Mouse (Mus musculus): ENCODE data around the gene Tvp23a.

Gene Tvp23a

GRCm38 (mm10) chr16:10447264-10447594 is at the start of gene Tvp23a:
Gene Tvp23a, minus strand, starts transcription at chr16:10447362.
- in situ Hi-C loops (cut with MboI), result no loop called here

DNA sequence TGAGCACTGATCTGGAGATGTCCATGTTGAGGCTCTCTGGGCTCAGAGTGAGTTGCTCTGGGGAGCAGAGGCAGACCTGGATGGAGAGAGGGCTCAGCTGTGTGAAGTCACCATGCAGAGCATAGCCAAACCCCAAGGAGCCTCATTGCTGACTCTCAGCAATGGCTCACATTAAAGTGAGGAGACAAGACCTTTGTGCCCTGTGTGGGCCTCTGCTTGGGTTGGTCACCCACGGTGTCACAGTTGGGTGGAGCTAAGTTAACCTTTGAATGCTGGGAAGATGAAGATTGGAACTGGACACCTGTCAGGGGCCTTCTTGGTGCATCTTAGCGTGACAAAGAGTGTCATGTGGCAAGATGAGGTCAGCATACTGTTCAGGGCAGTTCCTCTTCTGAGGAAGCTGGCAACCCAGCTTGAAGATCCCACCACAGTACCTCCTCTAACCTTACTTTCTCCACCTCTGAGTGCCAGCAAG is 48.7 kb upstream of the Tvp23a start:
- in situ Hi-C loops (cut with MboI), result no loop called here

- in situ Hi-C loops (cut with MboI), result no loop called here
Observed at GRCm38 (mm10) chr16:10492587-10492986, 45.4 kb upstream of the Tvp23a start.

DNA sequence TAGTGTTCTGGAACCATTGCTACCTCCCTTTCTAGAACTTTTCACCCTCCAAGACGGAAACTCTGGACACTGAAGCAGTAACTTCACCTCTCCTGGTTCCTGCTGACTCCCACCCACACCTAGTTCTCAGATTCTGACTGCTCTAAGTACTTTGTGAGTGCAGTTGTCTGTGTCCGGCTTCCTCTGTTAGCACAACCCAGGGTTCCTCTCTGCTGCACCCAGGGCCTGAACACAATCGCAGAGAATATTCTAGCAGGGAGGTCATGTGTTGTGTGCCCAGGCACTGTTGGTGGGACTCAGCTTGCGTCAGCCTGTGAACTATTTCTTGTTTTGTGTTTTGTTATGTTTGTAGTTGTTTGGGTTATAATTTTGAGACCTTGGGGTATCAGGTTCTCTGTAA is 44.6 kb upstream of the Tvp23a start:
- in situ Hi-C loops (cut with MboI), result no loop called here

- in situ Hi-C loops (cut with MboI), result no loop called here
Observed at GRCm38 (mm10) chr16:10490503-10491150, 43.5 kb upstream of the Tvp23a start.

- in situ Hi-C loops (cut with MboI), result no loop called here
Observed at GRCm38 (mm10) chr16:10489904-10490457, 42.8 kb upstream of the Tvp23a start.

- in situ Hi-C loops (cut with MboI), result no loop called here
Observed at GRCm38 (mm10) chr16:10489483-10489882, 42.3 kb upstream of the Tvp23a start.

DNA sequence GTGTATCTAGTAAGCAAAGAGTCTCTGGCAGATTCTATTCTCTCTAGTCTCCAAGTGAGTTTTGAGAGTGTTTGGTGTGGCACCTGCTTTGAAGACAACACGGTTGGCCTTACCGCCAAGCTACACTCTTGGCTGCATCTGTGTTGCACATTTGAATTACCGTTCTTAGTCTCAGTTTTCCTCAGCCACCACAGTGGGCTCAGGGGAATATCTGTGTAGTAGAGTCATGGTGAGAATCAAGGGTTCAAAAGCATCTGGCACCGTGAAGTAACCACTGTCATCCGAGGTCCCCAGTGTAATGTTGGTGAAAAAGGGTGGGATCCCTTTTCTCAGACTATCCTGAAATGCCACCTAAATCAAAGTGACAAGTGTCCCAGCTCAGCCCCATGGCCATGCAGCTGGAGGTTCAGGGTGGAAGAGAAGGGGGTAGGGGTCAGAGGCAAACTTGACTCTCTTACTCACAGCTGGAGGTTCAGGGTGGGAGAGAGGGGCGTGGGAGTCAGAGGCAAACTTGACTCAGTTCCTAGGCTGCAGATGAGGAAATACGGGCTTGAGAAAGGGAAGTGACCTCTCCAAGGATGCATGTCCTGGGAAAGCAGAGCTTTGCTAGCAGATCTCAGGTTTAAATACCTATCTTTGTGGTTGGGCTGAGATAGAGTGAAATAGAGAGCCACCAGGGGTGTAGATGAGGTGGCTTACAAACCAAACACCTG is 41.8 kb upstream of the Tvp23a start:
- in situ Hi-C loops (cut with MboI), result no loop called here

DNA sequence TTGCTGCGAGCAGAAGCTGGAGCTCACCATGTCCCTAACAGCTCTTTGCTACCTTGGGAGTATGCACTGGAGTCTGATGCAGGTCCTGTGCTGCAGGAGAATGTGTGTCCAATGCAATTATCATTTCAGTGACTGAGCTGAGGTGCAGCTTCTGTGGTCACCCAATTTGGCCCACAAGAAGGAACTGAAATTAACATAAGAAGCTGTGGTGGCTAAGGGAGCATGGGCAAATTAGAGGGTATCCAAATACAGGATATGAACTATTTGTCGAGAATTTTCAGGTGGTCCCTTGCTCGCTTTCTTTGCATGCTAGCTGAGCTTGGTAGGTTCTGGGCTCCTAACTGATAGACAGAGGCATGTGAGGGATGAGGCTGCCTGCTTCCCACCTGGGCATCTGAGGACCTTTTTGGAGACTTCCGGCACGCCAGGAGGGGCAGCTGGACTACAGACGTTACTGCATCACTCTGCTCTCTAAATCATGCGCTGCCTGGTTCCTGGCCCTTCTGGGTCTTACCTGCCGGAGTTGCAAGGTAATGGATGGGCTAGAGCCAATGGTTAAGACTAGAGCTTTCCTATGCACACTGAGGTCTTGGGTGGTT is 40.8 kb upstream of the Tvp23a start:
- in situ Hi-C loops (cut with MboI), result no loop called here

DNA sequence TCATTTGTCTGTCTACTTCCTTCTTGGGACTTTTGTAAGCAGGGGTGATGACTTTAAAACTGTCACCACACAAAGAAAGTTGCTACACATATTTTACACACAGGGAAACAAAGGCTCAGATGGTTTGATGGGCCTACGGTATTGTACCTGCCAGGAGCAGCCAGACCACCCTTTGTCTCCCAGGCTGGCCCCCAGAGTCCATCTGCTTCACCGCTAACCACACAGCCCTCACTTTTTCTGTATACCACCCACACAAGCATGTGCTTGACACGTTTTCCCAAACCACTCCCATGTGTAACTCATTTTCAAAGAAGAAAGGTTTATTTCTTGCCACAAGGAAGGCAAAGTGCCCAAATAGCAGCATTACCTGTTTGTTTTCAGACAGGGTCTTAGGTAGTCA is 39.8 kb upstream of the Tvp23a start:
- in situ Hi-C loops (cut with MboI), result no loop called here

- in situ Hi-C loops (cut with MboI), result no loop called here
Observed at GRCm38 (mm10) chr16:10482343-10482742, 35.2 kb upstream of the Tvp23a start.

DNA sequence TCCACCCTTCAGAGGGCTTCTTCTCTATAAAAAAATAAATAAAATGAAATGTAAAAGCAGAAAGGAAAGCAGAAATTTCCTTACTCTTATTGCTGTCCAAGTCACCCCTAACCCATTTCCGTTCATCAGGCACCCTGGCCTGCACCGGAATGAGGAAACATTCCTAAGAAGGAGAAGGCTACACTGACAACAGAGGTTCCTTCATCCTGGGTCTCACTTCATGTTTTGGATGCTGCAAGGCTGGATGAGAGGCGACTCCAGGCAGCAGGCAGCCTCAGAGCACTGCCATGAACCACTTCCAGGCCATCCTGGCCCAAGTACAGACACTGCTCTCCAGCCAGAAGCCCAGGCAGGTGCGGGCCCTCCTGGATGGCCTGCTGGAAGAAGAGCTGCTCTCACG is 32.7 kb upstream of the Tvp23a start, which contains the start of gene Ciita:
Ciita (plus strand) TSS at position 203 of the 400 bp plus-strand sequence.
- in situ Hi-C loops (cut with MboI), result no loop called here

DNA sequence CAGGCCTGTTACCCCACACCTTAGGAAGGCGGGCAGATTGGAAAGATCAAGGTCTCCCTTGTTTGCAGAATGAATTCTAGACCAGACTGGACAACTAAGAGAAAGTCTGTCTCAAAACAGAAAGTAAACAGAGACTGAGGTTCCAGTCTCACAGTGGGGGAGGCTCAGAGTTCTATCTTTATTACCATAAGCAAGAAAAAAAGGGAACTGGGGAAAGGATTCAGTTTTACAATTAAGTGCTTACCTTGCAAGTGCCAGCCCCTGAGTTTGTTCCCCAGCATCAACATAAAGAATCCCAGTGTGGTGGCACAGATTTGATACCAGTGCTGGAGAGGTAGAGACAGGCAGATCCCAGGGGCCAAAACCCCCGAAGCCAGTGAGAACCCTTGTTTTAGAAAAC is 28.8 kb upstream of the Tvp23a start:
- in situ Hi-C loops (cut with MboI), result no loop called here

- in situ Hi-C loops (cut with MboI), result no loop called here
Observed at GRCm38 (mm10) chr16:10474956-10475355, 27.8 kb upstream of the Tvp23a start.

GRCm38 (mm10) chr16:10471950-10472349 is 24.8 kb upstream of the Tvp23a start:
- in situ Hi-C loops (cut with MboI), result no loop called here

DNA sequence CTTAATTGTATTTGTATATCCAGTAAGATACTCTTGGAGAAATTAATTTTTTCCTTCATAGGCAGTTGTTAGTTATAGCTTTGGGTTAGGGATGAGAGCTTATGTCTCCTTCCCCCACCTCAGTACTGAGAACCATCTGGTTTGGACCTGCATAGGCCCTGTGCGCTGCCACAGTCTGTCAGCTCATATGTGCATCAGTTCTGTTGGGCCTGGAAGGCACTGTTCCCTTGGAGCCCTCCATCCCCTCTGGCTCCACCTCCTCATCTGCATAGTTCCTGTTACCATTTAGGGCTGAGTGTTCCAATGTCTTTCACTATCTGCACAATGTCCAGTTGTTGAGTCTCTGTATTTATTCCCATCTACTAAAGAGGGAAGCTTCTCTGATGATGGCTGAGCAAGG is 21.0 kb upstream of the Tvp23a start:
- in situ Hi-C loops (cut with MboI), result no loop called here

GRCm38 (mm10) chr16:10467391-10468107 is 20.4 kb upstream of the Tvp23a start:
- in situ Hi-C loops (cut with MboI), result no loop called here

DNA sequence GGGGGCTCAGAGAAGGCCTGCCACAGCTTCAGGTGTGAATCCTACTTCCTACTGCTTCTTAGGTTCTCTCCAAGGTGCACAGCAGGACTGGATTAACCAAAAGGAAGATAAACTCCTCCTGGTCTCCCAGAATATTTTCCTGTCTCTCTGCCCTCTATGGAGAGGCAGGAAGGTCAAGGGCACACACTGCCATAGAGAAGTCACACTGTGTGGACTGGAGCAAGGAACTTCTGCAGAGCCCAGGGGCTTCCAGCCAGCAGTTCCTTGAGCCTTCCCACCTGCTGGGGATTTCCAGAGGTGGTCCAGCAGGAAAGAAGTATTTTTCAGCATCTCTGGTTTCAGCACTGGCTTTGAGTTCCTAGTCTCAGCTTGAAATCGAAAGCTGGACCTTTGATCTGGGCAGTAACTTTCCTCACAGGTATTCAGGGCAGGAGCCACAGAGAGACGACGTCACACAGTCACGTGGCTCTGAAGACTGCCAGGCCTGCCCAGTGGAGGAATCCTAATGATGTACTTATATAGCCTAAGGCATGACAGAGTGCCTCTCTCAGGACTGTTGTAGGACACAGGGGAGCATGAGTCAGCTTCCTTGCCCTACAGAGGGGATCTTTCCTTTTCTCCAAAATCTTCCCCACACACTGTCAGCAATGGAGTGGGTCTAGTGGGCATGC is 18.0 kb upstream of the Tvp23a start:
- in situ Hi-C loops (cut with MboI), result no loop called here

DNA sequence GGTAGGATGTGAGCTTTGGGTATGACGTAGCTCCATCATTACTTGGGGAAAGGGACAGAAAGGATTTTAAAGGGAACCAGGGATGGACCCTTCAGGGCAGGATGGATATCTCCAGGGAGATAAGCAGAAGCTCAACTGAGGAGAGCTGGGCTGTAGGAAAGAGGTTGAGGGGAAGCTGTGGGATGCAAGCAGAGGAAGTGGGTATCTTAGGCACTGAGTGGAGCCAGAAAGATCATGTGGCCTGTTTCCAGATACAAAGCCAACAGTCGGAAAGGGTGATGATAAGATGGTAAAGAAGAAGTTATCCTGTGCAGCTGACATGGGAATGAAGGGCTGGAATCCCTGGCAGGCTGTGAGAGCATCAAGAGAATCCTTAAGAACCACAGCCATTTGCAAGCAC is 14.0 kb upstream of the Tvp23a start:
- in situ Hi-C loops (cut with MboI), result no loop called here

DNA sequence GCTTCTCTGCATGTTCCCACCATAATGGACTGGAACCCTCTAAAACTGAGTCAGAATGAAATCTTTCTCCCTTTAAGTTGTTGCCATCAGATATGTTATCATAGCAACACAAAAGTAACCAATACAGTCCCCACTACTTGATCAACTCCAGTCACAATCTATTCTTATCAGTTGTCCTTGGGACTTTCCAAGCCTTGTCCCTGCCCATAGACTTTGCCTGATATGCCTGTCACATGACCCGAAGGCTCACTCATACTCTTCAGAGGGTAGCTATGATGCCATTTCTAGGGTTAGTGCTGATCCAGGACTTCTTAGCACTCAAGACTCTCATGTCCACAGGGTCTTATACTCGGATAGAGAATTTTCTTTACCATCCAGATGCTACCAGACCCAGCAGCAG is 13.0 kb upstream of the Tvp23a start:
- in situ Hi-C loops (cut with MboI), result no loop called here

DNA sequence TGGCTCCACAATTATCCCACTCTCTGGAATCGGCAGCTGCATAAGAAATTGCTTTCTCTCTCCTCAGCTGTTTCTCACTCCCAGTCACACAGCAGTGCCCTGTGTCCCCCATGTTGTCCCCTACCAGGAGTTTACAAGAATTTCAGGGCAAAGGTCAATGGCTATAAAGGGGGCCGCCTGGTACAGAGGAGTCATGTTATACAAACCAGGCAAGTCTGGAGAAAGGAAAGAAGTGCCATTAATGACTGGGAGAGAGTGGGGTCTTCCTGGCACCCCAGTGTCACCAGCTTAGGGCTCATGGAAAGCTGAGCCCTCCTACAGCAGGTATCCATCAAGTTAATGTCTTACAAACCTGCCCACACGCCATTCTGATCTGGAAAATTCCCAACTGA is 7.4 kb upstream of the Tvp23a start:
- in situ Hi-C loops (cut with MboI), result no loop called here
